Mouse (Mus musculus): ENCODE results near the gene Rnf222.

The Rnf222 gene

DNA sequence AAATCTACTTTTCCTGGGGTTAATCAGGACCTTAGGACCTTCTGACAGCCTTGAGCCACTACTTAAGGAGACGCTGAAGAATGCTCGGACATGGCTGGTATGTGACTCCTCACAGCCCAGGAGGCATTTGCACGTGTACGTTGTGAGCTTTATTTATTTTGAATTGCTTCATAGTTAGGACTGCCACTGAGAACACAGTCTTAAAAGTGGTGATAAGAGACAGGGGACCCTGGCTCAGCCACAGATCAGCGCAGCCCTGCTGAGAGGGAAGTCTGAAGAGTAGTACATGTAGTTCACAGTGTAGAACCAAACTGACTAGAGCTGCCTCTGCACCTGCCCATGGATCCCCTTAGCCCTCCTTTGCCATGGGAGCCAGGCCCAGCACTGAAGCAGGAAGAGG is 3.5 kb downstream of the Rnf222 start:
- no peak for DNase-seq

DNA sequence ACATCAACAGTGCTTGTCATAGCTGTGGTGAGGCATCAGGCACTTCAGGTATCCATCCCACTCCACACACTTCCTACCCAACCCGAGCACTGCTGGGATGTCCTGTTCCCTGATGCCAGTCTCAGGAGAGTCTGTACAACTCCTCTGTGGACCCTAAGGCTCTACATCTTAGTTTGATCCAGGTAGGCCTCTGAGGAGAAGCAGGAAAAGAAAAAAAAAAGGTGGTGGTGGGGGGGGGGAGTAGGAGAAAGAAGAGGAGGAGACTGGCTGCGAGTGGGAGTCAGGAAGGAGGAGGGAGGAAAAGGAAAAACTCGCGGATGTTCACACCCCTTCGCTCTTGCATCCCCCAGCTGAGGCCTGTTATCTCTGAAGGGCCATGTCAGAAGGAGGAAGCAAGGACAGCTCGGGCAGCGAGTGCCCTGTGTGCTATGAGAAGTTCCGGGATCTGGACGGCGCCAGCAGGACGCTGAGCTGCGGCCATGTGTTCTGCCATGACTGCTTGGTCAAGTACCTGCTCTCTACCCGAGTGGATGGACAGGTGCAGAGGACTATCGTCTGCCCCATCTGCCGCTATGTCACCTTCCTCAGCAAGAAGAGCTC is 4.0 kb downstream of the Rnf222 start:
- DNase-seq: no peak

DNA sequence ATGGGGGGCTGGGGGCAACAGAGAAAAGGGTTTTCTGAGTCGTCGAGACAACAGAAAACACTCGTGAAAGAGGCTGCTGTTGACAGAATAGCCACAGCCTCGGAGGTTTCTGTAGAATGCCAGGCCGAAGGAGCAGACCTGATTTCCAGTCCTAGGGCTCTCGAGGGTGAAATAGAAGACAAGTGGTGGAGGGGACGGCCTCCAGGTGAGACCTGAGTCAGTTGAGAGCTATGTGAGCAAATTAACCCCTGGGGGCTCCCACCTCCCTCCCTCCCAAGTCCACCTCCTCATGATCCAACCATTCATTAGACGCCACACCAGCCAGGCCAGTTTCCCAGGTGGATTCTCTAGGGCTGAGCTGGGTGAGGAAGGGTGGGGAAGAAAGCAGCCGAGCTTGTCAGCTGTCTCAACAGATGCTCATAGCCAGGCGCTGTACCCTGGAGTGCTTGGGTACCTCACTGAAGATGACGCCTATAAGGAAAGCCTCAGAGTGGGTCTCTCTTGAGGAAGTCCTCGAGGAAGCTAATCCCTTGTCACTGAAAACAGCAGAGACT is 5.6 kb downstream of the Rnf222 start:
- DNase-seq: no peak

- DNase-seq: no peak
Observed at GRCm38 (mm10) chr11:68896247-68896646, 7.9 kb downstream of the Rnf222 start.

DNA sequence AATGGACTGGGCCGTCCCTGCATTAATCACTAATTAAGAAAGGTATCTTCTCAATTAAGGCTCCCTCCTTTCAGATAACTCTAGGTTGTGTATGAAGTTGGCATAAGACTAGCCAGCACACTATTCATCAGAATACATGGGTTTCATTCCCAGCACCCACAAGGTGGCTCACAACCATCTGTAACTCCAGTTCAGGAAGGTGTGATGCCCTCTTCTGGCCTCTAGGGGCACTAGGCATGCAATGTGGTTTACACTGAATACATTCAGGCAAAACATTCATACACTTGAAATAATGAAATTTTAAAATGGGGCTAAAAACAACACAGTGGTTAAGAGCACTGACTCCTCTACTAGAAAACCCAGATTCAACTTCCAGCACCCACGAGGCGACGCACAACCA is 8.8 kb downstream of the Rnf222 start:
- no peak for DNase-seq

- no peak for DNase-seq
Observed at GRCm38 (mm10) chr11:68897838-68898237, 9.5 kb downstream of the Rnf222 start.

DNA sequence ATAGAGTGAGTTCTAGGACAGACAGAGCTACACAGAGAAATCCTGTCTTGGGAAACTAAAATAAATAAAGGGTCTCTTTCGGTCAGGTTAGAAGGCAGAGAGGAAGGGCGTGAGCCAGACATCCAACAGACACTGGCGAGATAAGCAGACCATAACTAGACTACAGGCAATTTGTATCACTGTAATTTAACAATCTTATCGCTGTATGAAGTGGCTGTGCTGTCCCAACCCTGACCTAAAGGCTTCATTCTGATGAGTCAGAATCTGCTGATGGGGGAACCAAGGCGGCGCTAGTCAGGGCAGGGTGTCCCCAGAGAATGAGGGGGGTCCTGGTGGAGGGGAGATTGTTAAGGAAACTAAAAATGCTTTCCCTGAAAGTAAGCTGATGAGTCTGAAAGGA is 10.4 kb downstream of the Rnf222 start:
- no peak for DNase-seq

- no peak for DNase-seq
Observed at GRCm38 (mm10) chr11:68899815-68900214, 11.5 kb downstream of the Rnf222 start.

- no peak for DNase-seq
Observed at GRCm38 (mm10) chr11:68900519-68901350, 12.4 kb downstream of the Rnf222 start.

- DNase-seq: peak; percentile 99
Observed at GRCm38 (mm10) chr11:68901351-68902046, 13.1 kb downstream of the Rnf222 start, which contains the start of gene Rpl26. TSS of gene Rpl26 (plus strand) at chr11:68901583.

GRCm38 (mm10) chr11:68902047-68902364 is 13.7 kb downstream of the Rnf222 start:
- DNase-seq: no peak

- DNase-seq: no peak
Observed at GRCm38 (mm10) chr11:68902367-68902766, 14.0 kb downstream of the Rnf222 start.

DNA sequence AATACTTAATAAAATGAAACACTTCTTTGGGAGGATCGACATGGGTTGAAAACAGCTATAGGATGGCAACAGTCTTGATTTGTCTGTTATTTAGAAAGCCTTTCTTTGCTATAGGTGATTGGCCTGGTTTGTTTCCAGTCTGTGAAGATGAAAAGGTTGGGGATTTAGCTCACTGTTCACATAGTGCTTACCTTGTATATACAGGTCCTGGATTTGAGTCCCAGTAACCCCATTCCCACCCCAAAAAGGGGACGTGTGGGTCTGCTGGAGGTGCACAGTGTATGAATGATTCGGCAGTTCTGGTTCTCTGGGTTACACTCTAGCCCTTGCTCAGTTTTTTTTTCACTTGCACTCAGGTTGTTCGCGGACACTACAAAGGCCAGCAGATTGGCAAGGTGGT is 14.5 kb downstream of the Rnf222 start:
- DNase-seq: no peak

GRCm38 (mm10) chr11:68903775-68904174 is 15.4 kb downstream of the Rnf222 start:
- no peak for DNase-seq

DNA sequence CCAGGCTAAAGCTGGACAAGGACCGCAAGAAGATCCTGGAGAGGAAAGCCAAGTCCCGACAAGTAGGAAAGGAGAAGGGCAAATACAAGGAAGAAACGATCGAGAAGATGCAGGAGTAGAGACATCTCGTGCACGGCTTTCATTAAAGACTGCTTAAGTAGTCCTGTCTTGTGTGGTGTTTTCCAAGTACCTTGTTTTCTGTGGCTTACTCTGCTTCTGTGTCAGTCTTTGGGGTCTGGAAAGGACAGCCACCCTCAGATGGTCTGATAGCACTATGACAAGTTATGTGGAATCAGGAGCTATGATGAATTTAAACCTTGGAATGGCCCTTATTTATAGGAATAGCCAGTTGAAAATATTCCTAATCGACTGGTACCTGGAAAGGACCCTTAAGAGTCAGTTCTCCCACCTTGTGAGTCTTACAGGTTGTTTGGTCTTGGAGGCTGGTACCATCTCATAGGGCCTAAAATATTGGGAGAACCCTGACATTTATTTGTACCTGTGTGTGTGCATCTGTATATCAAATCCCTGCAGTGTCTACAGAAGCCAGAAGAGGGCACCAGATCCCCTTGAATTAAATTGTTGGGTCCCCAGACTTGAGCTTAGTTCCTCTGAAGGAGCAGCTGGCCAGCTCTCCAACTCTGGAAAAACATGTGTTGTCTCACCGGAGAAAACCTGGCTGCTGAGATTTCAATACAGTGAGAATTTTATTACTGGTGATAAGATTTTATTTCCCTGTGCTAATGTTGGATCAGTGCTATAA is 16.2 kb downstream of the Rnf222 start:
- peak; percentile 77 for DNase-seq

DNA sequence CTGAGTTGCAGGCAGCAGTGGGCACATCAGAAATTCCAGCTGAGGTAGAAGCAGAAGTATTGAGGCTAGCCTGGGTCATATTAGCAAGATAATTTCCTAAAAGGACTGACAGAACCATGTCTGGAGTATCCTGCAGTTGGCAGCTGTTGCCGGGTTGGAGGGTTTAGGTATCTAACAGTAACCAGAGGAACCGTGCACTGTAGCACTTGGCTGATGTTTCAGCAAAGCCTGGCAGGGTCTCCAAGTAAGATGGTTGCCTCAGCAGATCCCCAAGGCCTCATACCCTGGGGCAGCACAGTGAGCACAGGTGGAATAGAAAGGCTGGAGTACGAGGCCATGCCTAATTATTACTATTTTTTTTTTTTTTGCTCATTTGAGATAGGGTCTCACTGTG is 16.8 kb downstream of the Rnf222 start:
- DNase-seq: no peak

GRCm38 (mm10) chr11:68905665-68906460 is 17.5 kb downstream of the Rnf222 start:
- DNase-seq: no peak

DNA sequence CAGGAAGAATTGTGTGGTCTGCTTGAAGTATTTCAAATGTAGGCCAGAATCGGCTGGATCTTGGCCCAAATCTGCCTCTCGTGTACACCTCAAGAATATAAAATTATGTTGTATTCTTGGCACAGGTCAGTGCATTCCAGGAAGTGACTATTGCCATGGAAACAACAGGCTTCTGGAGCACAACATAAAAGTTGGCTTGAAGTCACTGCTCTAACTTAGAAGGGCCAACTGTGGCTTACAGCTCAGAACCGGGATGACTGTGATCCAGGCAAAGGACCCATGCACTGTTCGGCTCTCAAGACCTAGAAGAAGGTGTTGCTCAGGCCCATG is 18.1 kb downstream of the Rnf222 start:
- DNase-seq: no peak

- DNase-seq: no peak
Observed at GRCm38 (mm10) chr11:68907251-68907650, 18.9 kb downstream of the Rnf222 start.

- DNase-seq: no peak
Observed at GRCm38 (mm10) chr11:68908846-68909503, 20.6 kb downstream of the Rnf222 start.

DNA sequence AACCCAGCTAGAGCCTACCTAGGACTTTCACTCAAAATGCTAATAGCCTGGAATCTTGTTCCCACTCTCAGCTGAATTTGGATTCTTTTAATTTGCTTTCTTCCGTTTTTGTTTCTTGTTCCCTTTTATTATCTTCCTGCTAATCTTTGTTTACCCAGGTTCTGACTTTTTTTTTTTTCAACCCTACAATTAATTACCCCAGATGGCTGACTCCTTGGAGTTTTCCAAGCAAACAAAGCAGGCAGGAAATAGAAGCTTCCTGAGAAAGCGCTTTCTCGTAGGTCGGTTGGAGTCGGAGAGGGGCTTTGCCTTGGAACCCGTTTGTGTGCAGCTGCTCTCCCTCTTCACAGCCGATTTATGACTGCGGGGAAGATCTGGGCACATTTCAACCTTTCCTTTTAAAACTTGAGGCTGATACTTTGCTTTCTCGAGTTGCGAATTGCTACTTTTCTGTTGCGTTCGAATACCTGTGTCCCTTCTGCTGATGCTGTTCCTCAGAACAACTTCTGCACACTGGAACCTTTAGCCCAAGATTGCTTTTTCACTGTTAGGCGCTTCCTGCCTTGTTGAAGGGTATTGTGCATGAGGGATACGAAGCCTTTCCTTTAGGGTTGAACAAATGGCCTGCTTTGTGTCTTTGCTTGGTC is 23.3 kb downstream of the Rnf222 start:
- DNase-seq: no peak

All from cerebellum, adult 8-10 months (tissue).